8 mouse cellular contexts compared by ENCODE assay signal in the genomic region with DNA sequence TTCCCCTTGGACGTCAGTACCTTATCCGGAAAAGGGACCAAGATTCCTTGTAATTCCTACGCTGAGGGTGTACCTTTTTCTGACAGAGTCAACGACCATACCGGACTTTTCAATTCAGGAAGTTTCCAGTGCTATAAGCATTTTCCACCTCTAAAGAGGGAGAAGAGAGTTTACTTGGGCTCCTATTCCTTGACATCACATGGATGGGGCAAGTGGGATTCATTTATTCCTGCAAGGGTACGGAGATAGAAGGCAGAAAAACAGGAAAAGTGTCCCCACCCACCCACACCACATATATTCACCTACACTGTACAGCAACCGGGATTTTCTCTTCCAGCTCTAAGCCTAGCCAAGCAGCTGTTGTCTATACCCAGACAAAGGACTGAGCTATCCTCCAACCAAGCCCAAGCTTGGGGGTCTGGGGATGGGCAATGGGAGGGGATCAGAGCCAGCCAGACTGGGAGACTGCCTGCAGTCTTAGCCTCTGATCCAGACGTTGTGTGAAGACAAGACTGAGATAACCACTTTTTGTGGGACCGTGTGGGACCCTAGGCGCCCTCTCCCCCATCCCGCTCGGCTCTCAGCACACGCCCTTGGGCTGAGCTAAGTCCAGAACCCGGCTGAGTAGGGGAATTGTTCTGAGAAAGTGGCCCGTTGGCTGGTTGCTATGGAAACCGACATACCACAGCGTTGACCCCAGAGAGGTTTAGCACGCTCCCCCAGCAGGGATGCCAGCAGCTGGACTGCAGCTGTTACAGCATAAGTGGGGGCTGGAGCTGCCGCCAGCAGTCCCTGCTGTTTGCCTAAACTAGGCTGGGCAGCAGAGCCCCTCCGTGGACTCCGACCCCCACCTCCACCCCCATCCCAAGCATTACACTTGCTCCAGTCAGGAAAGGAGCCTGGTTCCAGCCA.
DNase-seq lines count a peak whose midpoint lies in the region; ATAC-seq lines count a peak whose summit lies in the region.

No protein-coding gene starts in this region.

- ATAC-seq in midbrain, embryonic 16.5 days: peak; percentile 84

- H3K27me3 ChIP-seq in forebrain, embryonic 10.5 days (ENCODE audit: poor library complexity, severe bottlenecking): no peaks in the 10 kb centered on the region
- no peaks in the 10 kb centered on the region for H3K27me3 ChIP-seq in midbrain, embryonic 16.5 days (ENCODE audit: control insufficient read depth, insufficient read depth, low read depth, low read length)

- no peaks in the 10 kb centered on the region for H3K9me3 ChIP-seq in forebrain, embryonic 10.5 days
- H3K9me3 ChIP-seq in midbrain, embryonic 16.5 days (replicated peaks; ENCODE audit: control insufficient read depth, low read length, poor library complexity, severe bottlenecking): no peaks in the 10 kb centered on the region

- H3K36me3 ChIP-seq in forebrain, embryonic 10.5 days (replicated peaks): 0 out of 2 replicates have a peak, but pooled peaks cover 8% of the 10 kb centered on the region
- no peaks in the 10 kb centered on the region for H3K36me3 ChIP-seq in midbrain, embryonic 16.5 days (ENCODE audit: control insufficient read depth, insufficient read depth, low read length)

- WGBS in forebrain, embryonic 10.5 days: 13% methylated on average over 21 of the region's 21 CpGs
- 11% methylated on average over 21 of the region's 21 CpGs for WGBS in midbrain, embryonic 16.5 days

- intact Hi-C loops in heart, postnatal 14 days (cut with DNase I): no loop called here

- H3K9ac ChIP-seq in midbrain, embryonic 16.5 days (ENCODE audit: low read depth, low read length): peak overlapping the region; percentile 52

- peak overlapping the region; percentile 89 for H3K27ac ChIP-seq in forebrain, embryonic 10.5 days
- peak overlapping the region; percentile 66 for H3K27ac ChIP-seq in midbrain, embryonic 16.5 days (ENCODE audit: low read length)

- H3K4me1 ChIP-seq in forebrain, embryonic 10.5 days: peaks cover 76% of the 10 kb centered on the region
- H3K4me1 ChIP-seq in midbrain, embryonic 16.5 days (ENCODE audit: control insufficient read depth, insufficient read depth, low read length): peaks cover 27% of the 10 kb centered on the region

- peak; percentile 2 to 4 for DNase-seq in spleen, postnatal 36 days (ENCODE audit: low spot score in 2 of 2)
- no peak for DNase-seq in spleen, adult 12 weeks (ENCODE audit: low spot score)
- peak; percentile 89 for DNase-seq in forebrain, embryonic 10.5 days (ENCODE audit: extremely low spot score, low spot score)
- peak; percentile 70 to 79 for DNase-seq in heart, postnatal 14 days
- DNase-seq in kidney, postnatal 36 days: peak; percentile 54 to 62
- no peak for DNase-seq in thymus, postnatal 10 days (ENCODE audit: low spot score in 2 of 2)
- DNase-seq in cerebellum, adult 18-20 months: no peak

- H3K4me3 ChIP-seq in forebrain, embryonic 10.5 days: peak overlapping the region; percentile 36
- peak overlapping the region; percentile 9; the same call in 1 of the 2 replicates for H3K4me3 ChIP-seq in midbrain, embryonic 16.5 days (ENCODE audit: low read depth, low read length)

- H3K4me2 ChIP-seq in midbrain, embryonic 16.5 days (ENCODE audit: low read length): peak overlapping the region; percentile 54

Comparison
In these comparisons a context has a peak if more than half of its experiments do, and no peak if none do; other contexts are left out.
1. DNase-seq: peak in spleen, postnatal 36 days (2 of 2), forebrain, embryonic 10.5 days (single experiment), heart, postnatal 14 days (2 of 2) and kidney, postnatal 36 days (2 of 2); none in spleen, adult 12 weeks (single experiment), thymus, postnatal 10 days (0 of 2) and cerebellum, adult 18-20 months (0 of 2).